Comparison of ENCODE assay signal across 8 mouse cellular contexts in the genomic region with DNA sequence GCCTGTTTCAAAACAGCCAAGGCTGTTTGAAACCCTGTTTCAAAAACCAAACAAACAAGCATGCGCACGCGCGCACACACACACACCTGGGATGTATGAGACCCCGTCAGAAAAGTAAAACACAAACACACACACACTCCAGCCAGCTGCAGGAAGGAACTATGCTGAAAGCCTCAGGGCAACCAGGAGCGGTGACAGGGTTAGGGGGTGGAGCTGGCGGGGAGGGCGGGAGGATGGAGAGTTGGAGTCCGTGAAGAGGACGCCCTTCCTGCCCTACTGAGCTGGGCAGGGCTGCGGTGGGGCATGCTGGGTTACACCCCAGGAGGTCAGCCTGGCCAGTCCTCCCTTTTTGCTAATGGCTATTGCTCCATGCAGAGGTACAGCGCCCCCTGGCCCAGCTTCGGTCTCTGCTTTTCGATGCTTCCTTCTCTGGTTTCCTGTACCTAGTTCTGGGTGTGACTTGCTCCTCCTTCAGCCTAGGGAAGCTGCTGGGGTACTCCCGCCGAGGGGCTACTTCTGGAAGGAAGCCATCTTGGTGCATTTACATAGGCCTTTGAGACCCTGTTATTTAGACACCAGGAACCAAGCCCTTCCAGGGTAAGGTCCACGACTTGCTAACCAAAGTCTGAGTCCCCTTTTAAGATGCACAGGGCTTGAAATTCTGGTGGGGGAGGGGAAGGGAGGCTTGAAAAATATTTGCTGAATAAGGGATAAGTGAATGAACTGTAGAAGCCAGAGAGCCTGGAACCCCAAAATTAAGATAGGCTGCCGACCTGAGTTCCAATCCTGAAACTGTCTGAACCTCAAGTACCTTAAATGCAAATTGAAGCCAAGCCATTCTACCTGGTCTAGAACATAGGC. TPM values are rescaled to one million over a fixed set of nuclear protein-coding genes. Genes with fewer than 3 reads are reported as not detected.
A peak's percentile ranks its signal among the peaks of the same experiment; 100 is the strongest.
DNase-seq lines count a peak whose midpoint lies in the region; ATAC-seq and TF ChIP-seq lines count a peak whose summit lies in the region.

No protein-coding gene starts in this region.

- no peaks in the 10 kb centered on the region for H3K36me3 ChIP-seq in ES-Bruce4 (ENCODE audit: control insufficient read depth, insufficient read depth, low read length, poor library complexity, severe bottlenecking)
- H3K36me3 ChIP-seq in forebrain, embryonic 15.5 days = no peaks in the 10 kb centered on the region
- no peaks in the 10 kb centered on the region for H3K36me3 ChIP-seq in neural tube, embryonic 15.5 days

- peaks cover 1% of the 10 kb centered on the region for H3K4me1 ChIP-seq in ES-Bruce4 (ENCODE audit: control insufficient read depth, insufficient read depth, low read length)
- peaks cover 6% of the 10 kb centered on the region; the same call in 1 of the 2 replicates for H3K4me1 ChIP-seq in forebrain, embryonic 15.5 days
- H3K4me1 ChIP-seq in lung, adult 2 months (ENCODE audit: control insufficient read depth, insufficient read depth, low read length) = peaks cover 6% of the 10 kb centered on the region
- peaks cover 6% of the 10 kb centered on the region for H3K4me1 ChIP-seq in neural tube, embryonic 15.5 days

- no peak for ATAC-seq in forebrain, embryonic 15.5 days (replicated peaks)
- peak; percentile 61 for ATAC-seq in neural tube, embryonic 15.5 days (ENCODE audit: low FRiP score)

- DNase-seq in cerebellum, adult 11-12 months = peak; percentile 51
- peak; percentile 80 for DNase-seq in heart, postnatal 25 days (ENCODE audit: low spot score)
- peak; percentile 83 for DNase-seq in layer of hippocampus, adult 11-12 months (ENCODE audit: low spot score)
- DNase-seq in lung, adult 2 months = peak; percentile 87
- DNase-seq in thymus, adult 18-20 months = peak; percentile 77 to 88

- peak; percentile 69 for TF ChIP-seq CTCF in ES-Bruce4 (IDR thresholded peaks at IDR 0.05; ENCODE audit: low read depth, low read length)
- TF ChIP-seq CTCF in lung, adult 2 months (IDR thresholded peaks at IDR 0.05; ENCODE audit: insufficient read depth, low read length) = peak; percentile 68

- H3K9ac ChIP-seq in ES-Bruce4 (ENCODE audit: low read depth, poor library complexity, severe bottlenecking) = peak overlapping the region; percentile 55
- no peak overlapping the region; the same call in 1 of the 2 replicates for H3K9ac ChIP-seq in forebrain, embryonic 15.5 days (replicated peaks)
- peak overlapping the region; percentile 32 for H3K9ac ChIP-seq in neural tube, embryonic 15.5 days (replicated peaks)

- peak overlapping the region; percentile 39 for H3K4me3 ChIP-seq in ES-Bruce4 (ENCODE audit: low read depth, low read length)
- H3K4me3 ChIP-seq in forebrain, embryonic 15.5 days = peak overlapping the region; percentile 30
- peak overlapping the region; percentile 1 for H3K4me3 ChIP-seq in lung, adult 2 months (replicated peaks; ENCODE audit: extremely low read depth, low read depth, low read length)
- peak overlapping the region; percentile 32 for H3K4me3 ChIP-seq in neural tube, embryonic 15.5 days (replicated peaks)

- H3K27ac ChIP-seq in ES-Bruce4 (ENCODE audit: insufficient read depth, low read length) = peak overlapping the region; percentile 90
- H3K27ac ChIP-seq in forebrain, embryonic 15.5 days (replicated peaks) = no peak overlapping the region
- H3K27ac ChIP-seq in neural tube, embryonic 15.5 days (replicated peaks) = no peak overlapping the region; the same call in 1 of the 2 replicates

- peak; percentile 89 for TF ChIP-seq EP300 in ES-Bruce4 (IDR thresholded peaks at IDR 0.05; ENCODE audit: insufficient read depth, low read depth, low read length)

- no peaks in the 10 kb centered on the region for H3K27me3 ChIP-seq in ES-Bruce4 (ENCODE audit: control insufficient read depth, insufficient read depth, low read length, poor library complexity, severe bottlenecking)
- H3K27me3 ChIP-seq in forebrain, embryonic 15.5 days = no peaks in the 10 kb centered on the region
- no peaks in the 10 kb centered on the region for H3K27me3 ChIP-seq in neural tube, embryonic 15.5 days (replicated peaks)

- 12% methylated on average over 18 of the region's 18 CpGs for WGBS in forebrain, embryonic 15.5 days
- 6% methylated on average over 18 of the region's 18 CpGs for WGBS in lung, adult 2 months
- WGBS in neural tube, embryonic 15.5 days = 12% methylated on average over 18 of the region's 18 CpGs

- intact Hi-C loops in heart, postnatal 25 days (cut with DNase I) = loop anchor here (2.0 to 5.0 kb wide), 2 partner anchors 47 to 70 kb away; a partner anchor contains a TSS

- H3K4me2 ChIP-seq in forebrain, embryonic 15.5 days (replicated peaks) = peak overlapping the region; percentile 49
- H3K4me2 ChIP-seq in neural tube, embryonic 15.5 days = peak overlapping the region; percentile 70

- peak; percentile 39 for TF ChIP-seq POLR2A in ES-Bruce4 (IDR thresholded peaks at IDR 0.05; ENCODE audit: insufficient read depth, low read length)
- peak; percentile 64; the same call in 1 of the 2 replicates for TF ChIP-seq POLR2A in lung, adult 2 months (IDR thresholded peaks at IDR 0.05; ENCODE audit: borderline replicate concordance, extremely low read depth, low read depth, low read length)

- H3K9me3 ChIP-seq in ES-Bruce4 (replicated peaks; ENCODE audit: control insufficient read depth, insufficient read depth, low read length, poor library complexity, severe bottlenecking) = no peaks in the 10 kb centered on the region
- no peaks in the 10 kb centered on the region for H3K9me3 ChIP-seq in forebrain, embryonic 15.5 days
- no peaks in the 10 kb centered on the region for H3K9me3 ChIP-seq in neural tube, embryonic 15.5 days (replicated peaks)

RNA-seq across cellular contexts. Expression of a gene that starts 48.2 kb away (rescaled TPM):
- polyA plus RNA-seq in ES-Bruce4 (2011; ENCODE audit: insufficient read depth, insufficient read length, low read depth, missing spikeins) = 173 and 191 TPM in 2 replicates
- polyA plus RNA-seq in forebrain, embryonic 15.5 days (2015; fragmentation: Nextera tagmentation; extraction: Ambion mirVana) = 492 and 524 TPM in 2 replicates
- 100 to 1,000 TPM; 116 to 128 TPM for total RNA-seq in heart, postnatal 25 days (2021)
- polyA plus RNA-seq in lung, adult 2 months (2012; rRNA removed) = 55.5 and 85.0 TPM in 2 replicates
- 407 and 418 TPM in 2 replicates for polyA plus RNA-seq in neural tube, embryonic 15.5 days (2015; fragmentation: Nextera tagmentation; extraction: Ambion mirVana)
